Mouse (Mus musculus) megakaryocyte, embryonic 14.5 days (primary cell): Measurements from ENCODE around the gene Sos2.

Experiments
- FLI1 ChIP-seq: IDR thresholded peaks from 2 replicates; pipeline ENCODE4 v1.6.1; 2012; ENCODE audit warnings: low read length, inconsistent platforms, mixed read lengths
- GATA1 ChIP-seq: IDR thresholded peaks from 3 replicates; pipeline ENCODE4 v1.6.1; 2012; ENCODE audit warnings: mixed read lengths, low read length, inconsistent platforms, borderline replicate concordance

GRCm38 (mm10) chr12:69573271-69573670 lies 108.4 kb downstream of the Sos2 start:
- no peak for TF ChIP-seq GATA1
- no peak for TF ChIP-seq FLI1
